Mouse (Mus musculus): ENCODE data around the gene Zic2.

Gene Zic2

DNA sequence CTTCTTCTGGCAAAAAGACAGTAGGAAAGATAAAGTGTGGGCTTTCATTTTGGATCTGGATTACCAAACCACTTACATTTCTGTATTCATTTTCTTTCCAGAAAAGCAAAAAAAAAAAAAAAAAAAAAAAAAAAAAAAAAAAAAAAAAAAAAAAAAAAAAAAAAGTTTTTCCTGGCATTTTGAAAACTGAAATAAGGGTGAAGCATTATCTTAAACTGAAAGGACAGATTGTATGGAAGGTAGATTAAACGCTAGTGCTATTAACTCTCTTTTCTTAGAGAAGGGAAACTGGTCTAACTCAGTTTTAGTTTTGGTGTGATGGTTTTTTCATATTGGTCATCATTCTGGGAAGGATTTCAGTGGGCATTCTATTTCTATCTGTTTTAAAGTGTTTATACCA lies 16.8 kb downstream of the Zic2 start:
- DNase-seq (ENCODE audit: low read depth, low spot score): no peak

GRCm38 (mm10) chr14:122509058-122509457 lies 33.8 kb downstream of the Zic2 start:
- no peak for DNase-seq (ENCODE audit: low read depth, low spot score)

DNA sequence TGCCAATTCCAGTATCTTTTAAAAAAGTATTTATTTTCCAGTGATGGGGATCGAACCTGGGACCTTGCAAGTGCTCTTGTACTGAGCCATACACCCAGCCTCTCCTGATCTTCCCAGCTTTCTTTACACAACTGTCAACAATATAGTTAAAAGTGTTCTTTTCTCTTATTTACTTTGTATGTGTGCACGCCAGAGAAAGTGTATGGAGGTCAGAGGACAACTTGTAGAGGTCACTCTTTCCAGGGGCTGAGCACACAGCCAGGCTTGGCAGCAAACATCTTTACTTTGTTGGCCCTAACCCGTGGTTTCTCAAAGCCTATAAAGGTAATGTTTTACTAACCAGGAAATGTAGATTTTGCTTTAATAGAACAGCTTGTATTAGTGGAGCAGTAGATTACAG lies 36.3 kb downstream of the Zic2 start:
- DNase-seq (ENCODE audit: low read depth, low spot score): no peak

DNA sequence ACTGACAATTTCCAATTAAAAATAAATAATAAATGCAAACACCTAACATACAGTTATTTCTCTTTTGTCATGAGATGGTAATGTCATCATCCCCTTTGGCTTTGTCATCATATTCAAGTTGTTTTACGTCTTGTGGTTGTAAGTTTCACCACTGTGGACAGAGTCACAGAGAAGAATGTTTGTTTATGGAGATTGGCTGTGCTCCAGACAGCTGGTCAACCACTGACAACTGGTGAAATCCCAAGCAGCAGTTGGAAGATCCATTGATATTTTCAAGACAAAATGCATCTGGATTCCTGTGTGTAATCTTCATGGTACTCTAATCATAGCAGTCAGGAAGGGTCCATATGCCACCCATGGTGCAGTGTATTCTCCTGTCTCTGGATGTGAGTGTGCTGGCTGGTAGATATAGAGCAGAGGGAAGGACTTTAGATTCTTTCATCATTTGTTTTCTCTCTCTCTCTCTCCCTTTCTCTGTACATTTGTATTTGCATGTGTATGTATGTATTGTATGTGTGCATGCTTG lies 38.3 kb downstream of the Zic2 start:
- DNase-seq (ENCODE audit: low read depth, low spot score): no peak

DNA sequence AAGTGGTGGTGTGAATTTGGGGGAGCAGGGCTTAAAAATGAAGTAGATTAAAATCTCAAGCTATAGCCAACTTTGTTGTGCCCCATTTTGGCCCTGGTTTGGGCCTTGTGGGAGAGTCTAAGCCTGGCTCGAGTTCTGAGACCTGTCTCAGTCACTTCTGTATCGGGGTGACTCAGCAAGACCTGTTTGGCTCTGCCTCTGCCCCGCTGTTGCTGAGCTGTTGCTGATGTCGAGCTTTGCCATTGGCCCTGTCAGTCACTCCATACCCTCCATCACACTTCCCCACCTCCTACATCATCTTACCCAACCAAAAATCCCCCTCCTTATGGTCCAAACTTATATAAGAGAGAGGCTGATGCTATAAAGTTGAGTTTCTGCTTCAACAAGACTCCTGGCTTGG lies 53.2 kb downstream of the Zic2 start:
- DNase-seq (ENCODE audit: low read depth, low spot score): no peak

All from brain, embryonic 18.5 days (tissue).